Mouse (Mus musculus) CH12.LX (cell line): Measurements from ENCODE around the gene Gm6583. TPM values are rescaled to one million over a fixed set of nuclear protein-coding genes. Genes with fewer than 3 reads are reported as not detected.

Experiments
- DNase-seq: peaks from one replicate; pipeline ENCODE4 v3.0.0-alpha.2; 2013; ENCODE audit errors: extremely low read depth
- H3K27ac ChIP-seq: 2 replicates; pipeline ENCODE4 v1.5.1; 2012; ENCODE audit warnings: low read depth, mild to moderate bottlenecking, control low read depth, moderate library complexity; ENCODE audit not compliant: insufficient read depth
- H3K27me3 ChIP-seq: replicated peaks from 2 replicates; pipeline ENCODE3; 2012; ENCODE audit warnings: inconsistent platforms
- H3K36me3 ChIP-seq, 2 experiments: replicated peaks in 1 of 2; 2 replicates each; pipeline versions ENCODE3 to v1.6.1; 2012; ENCODE audit warnings: inconsistent platforms in 1 of 2, low read length in 1 of 2, mild to moderate bottlenecking in 1 of 2, mixed read lengths in 1 of 2, moderate library complexity in 1 of 2; ENCODE audit not compliant: control insufficient read depth in 1 of 2, insufficient read depth in 1 of 2
- H3K4me1 ChIP-seq, 2 experiments: 2 replicates each; pipeline ENCODE4 v1.6.1; 2012; ENCODE audit warnings: inconsistent platforms in 1 of 2, moderate library complexity in 1 of 2; ENCODE audit not compliant: insufficient read depth in 2 of 2, control insufficient read depth in 1 of 2
- H3K4me2 ChIP-seq: 2 replicates; pipeline ENCODE4 v1.6.1; 2012; ENCODE audit warnings: low read depth, mild to moderate bottlenecking, control low read depth; ENCODE audit not compliant: poor library complexity, insufficient read depth, severe bottlenecking
- H3K4me3 ChIP-seq, 3 experiments: fragments of 150-350 bp in 1 of 3; sonication (generic) in 1 of 3; replicated peaks in 1 of 3; 2 replicates each; pipeline versions ENCODE3 to v1.5.1; 2011 to 2012; ENCODE audit warnings: low read depth in 2 of 3, low read length in 2 of 3, mild to moderate bottlenecking in 2 of 3, moderate library complexity in 2 of 3, control low read depth in 1 of 3, improper control_type of control experiment in 1 of 3, inconsistent platforms in 1 of 3, mixed read lengths in 1 of 3; ENCODE audit not compliant: poor library complexity in 1 of 3
- H3K79me2 ChIP-seq: replicated peaks from 2 replicates; pipeline ENCODE4 v1.6.1; 2012; ENCODE audit warnings: mild to moderate bottlenecking, moderate library complexity; ENCODE audit not compliant: control insufficient read depth, poor library complexity, insufficient read depth, severe bottlenecking; ENCODE audit errors: extremely low read depth
- H3K9ac ChIP-seq: 2 replicates; pipeline ENCODE4 v1.6.1; 2012; ENCODE audit warnings: low read depth, mild to moderate bottlenecking, control low read depth, moderate library complexity; ENCODE audit not compliant: insufficient read depth
- H3K9me3 ChIP-seq: replicated peaks from 2 replicates; pipeline ENCODE3; 2012; ENCODE audit warnings: low read length, inconsistent platforms, mixed read lengths
- CHD1 ChIP-seq: IDR thresholded peaks from 2 replicates; pipeline ENCODE4 v1.6.1; 2012; ENCODE audit warnings: low read depth, low read length, improper control_type of control experiment, inconsistent platforms
- CTCF ChIP-seq, 2 experiments: IDR thresholded peaks in 1 of 2; conservative IDR thresholded peaks in 1 of 2; 2 replicates each; pipeline ENCODE4 v1.5.1; 2011 to 2012; ENCODE audit warnings: low read depth in 2 of 2, low read length in 2 of 2, improper control_type of control experiment in 1 of 2, inconsistent platforms in 1 of 2, mild to moderate bottlenecking in 1 of 2, moderate library complexity in 1 of 2
- ELF1 ChIP-seq: IDR thresholded peaks from 2 replicates; pipeline ENCODE4 v1.6.1; 2014; ENCODE audit warnings: low read depth, mild to moderate bottlenecking, inconsistent platforms, low read length, improper control_type of control experiment
- ETS1 ChIP-seq: conservative IDR thresholded peaks from 2 replicates; pipeline ENCODE4 v1.6.1; 2012; ENCODE audit warnings: low read depth, mild to moderate bottlenecking, inconsistent platforms, low read length, improper control_type of control experiment, moderate library complexity
- JUN ChIP-seq: IDR thresholded peaks from 2 replicates; pipeline ENCODE4 v1.6.1; 2011; ENCODE audit warnings: low read depth, mild to moderate bottlenecking, low read length, improper control_type of control experiment, moderate library complexity; ENCODE audit not compliant: insufficient read depth
- JUND ChIP-seq: conservative IDR thresholded peaks from 2 replicates; pipeline ENCODE4 v1.6.1; 2011; ENCODE audit warnings: low read depth, low read length, improper control_type of control experiment
- KAT2A ChIP-seq: IDR thresholded peaks from 2 replicates; pipeline ENCODE4 v1.6.1; 2012; ENCODE audit warnings: low read length, improper control_type of control experiment, inconsistent platforms; ENCODE audit not compliant: insufficient replicate concordance
- MEF2A ChIP-seq: IDR thresholded peaks from 2 replicates; pipeline ENCODE4 v1.6.1; 2014; ENCODE audit warnings: low read depth, mild to moderate bottlenecking, inconsistent platforms, low read length, improper control_type of control experiment, borderline replicate concordance
- MYC ChIP-seq: IDR thresholded peaks from 2 replicates; pipeline ENCODE4 v1.6.1; 2011; ENCODE audit warnings: low read depth, mild to moderate bottlenecking, improper control_type of control experiment, low read length
- NELFE ChIP-seq: IDR thresholded peaks from 2 replicates; pipeline ENCODE4 v1.6.1; 2011; ENCODE audit warnings: low read depth, low read length, improper control_type of control experiment
- PAX5 ChIP-seq: IDR thresholded peaks from 2 replicates; pipeline ENCODE4 v1.6.1; 2012; ENCODE audit warnings: low read length, inconsistent platforms, mixed read lengths
- POLR2A ChIP-seq: IDR thresholded peaks from 2 replicates; pipeline ENCODE4 v1.6.1; 2011; ENCODE audit warnings: low read depth, mild to moderate bottlenecking, improper control_type of control experiment, low read length
- RAD21 ChIP-seq: IDR thresholded peaks from 2 replicates; pipeline ENCODE4 v1.6.1; 2011; ENCODE audit warnings: low read depth, mild to moderate bottlenecking, low read length, improper control_type of control experiment, moderate library complexity
- SMC3 ChIP-seq: IDR thresholded peaks from 2 replicates; pipeline ENCODE4 v1.6.1; 2011; ENCODE audit warnings: low read depth, low read length, improper control_type of control experiment
- UBTF ChIP-seq: IDR thresholded peaks from 2 replicates; pipeline ENCODE4 v1.6.1; 2012; ENCODE audit warnings: low read depth, mild to moderate bottlenecking, inconsistent platforms, low read length, improper control_type of control experiment, moderate library complexity
- ZMIZ1 ChIP-seq: IDR thresholded peaks from 2 replicates; pipeline ENCODE4 v1.6.1; 2012; ENCODE audit warnings: low read depth, mild to moderate bottlenecking, inconsistent platforms, low read length, improper control_type of control experiment
- dilution Hi-C: fragments of 300-500 bp; cut with MboI; formaldehyde crosslinking; loops from 2 replicates; pipeline ENCODE4 v1.14.3; 2020; ENCODE audit warnings: low sequenced_read_pairs; ENCODE audit not compliant: extremely low pct_unique_long_range_greater_than_20kb, extremely low pct_ligation_motif_present
- in situ Hi-C: fragments of 300-500 bp; cut with MboI; formaldehyde crosslinking; loops from 3 replicates; pipeline ENCODE4 v1.14.3; 2019; ENCODE audit warnings: low sequenced_read_pairs, low pct_ligation_motif_present, low pct_unique_long_range_greater_than_20kb, mixed read lengths
- polyA plus RNA-seq: library from polyadenylated mRNA; unstranded; fragments of >175 nt; gene quantifications from 2 replicates; pipeline ENCODE4 v1.2.1, GENCODE M21; 2012; ENCODE audit warnings: low read depth; ENCODE audit not compliant: insufficient read length
- total RNA-seq, 2 experiments: library from RNA; depleted of rRNA; stranded (reverse); fragments of 300-350 nt in 1 of 2; fragments of >200 nt in 1 of 2; gene quantifications; 2 replicates each; pipeline ENCODE4 v1.2.3; 2012 to 2014

Gm6583 gene
- total and polyA plus RNA-seq, 3 experiments, result not detected

DNA sequence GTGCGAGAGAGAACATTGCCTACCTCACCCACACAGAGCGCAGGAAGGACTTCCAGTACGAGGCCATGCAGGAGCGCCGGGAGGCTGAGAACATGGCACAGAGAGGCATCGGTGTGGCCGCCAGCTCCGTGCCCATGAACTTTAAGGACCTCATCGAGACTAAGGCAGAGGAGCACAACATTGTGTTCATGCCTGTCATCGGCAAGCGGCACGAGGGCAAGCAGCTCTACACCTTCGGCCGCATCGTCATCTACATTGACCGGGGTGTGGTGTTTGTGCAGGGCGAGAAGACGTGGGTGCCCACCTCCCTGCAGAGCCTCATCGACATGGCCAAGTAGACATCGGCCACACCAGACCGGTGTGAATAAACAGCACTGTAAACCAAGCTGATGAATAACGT, 18.8 kb downstream of the Gm6583 start:
- Histone ChIP-seq H3K27me3 (no peaks in the 10 kb centered on the region), H3K4me2 (no peak overlapping the region), H3K4me3 (no peak overlapping the region), H3K4me1 (peaks cover 2 to 13% of the 10 kb centered on the region in 2 experiments; a peak in 2 of 4 replicates), H3K36me3 (peaks cover 74 to 88% of the 10 kb centered on the region in 2 experiments), H3K9ac (no peak overlapping the region), H3K27ac (no peak overlapping the region), H3K79me2 (no peaks in the 10 kb centered on the region; the same call in 1 of the 2 replicates), H3K9me3 (no peaks in the 10 kb centered on the region)
- TF ChIP-seq UBTF (no peak), POLR2A (no peak), CTCF (conservative IDR thresholded peaks at IDR 0.05 in 1 of 2, IDR thresholded peaks at IDR 0.05 in 1 of 2; ENCODE audit: low read depth in 2 of 2, low read length in 2 of 2) (no peak), ETS1 (no peak), MEF2A (no peak), MYC (no peak), KAT2A (no peak), ELF1 (no peak), JUN (no peak), NELFE (no peak), JUND (no peak)
- no peak for DNase-seq
- dilution Hi-C loops, result no loop called here
- in situ Hi-C loops, result no loop called here

DNA sequence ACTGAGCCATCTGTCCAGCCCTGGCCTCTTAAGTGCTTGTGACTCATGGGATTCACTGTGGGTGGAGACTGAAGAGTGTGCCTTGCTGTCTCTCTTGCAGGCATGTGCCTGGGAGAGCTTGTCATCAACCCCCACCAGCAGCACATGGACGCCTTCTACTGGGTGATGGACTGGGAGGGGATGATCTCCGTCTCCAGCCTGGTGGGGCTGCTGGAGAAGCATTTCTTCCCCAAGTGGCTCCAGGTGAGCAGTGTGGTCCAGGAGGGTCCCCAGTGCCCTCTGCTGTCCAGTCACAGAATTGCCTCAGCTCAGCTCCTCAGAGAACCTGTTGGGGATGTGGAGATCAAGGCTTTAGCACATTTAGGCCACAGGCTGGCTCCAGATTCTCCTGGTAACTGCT, 20.4 kb downstream of the Gm6583 start:
- H3K36me3 ChIP-seq, result peaks cover 89 to 96% of the 10 kb centered on the region in 2 experiments
- no peaks in the 10 kb centered on the region for H3K27me3 ChIP-seq
- in situ Hi-C loops, result no loop called here
- no peaks in the 10 kb centered on the region for H3K79me2 ChIP-seq
- H3K27ac ChIP-seq, result no peak overlapping the region
- no peaks in the 10 kb centered on the region for H3K4me1 ChIP-seq
- no peak for DNase-seq
- no peaks in the 10 kb centered on the region for H3K9me3 ChIP-seq
- TF ChIP-seq RAD21, result peak; percentile 76
- TF ChIP-seq CHD1, result no peak
- no peak for TF ChIP-seq PAX5
- TF ChIP-seq SMC3, result peak; percentile 76
- TF ChIP-seq ZMIZ1, result no peak
- peak; percentile 41 to 79; a peak in 2 of 4 replicates for TF ChIP-seq CTCF (conservative IDR thresholded peaks at IDR 0.05 in 1 of 2, IDR thresholded peaks at IDR 0.05 in 1 of 2; ENCODE audit: low read depth in 2 of 2, low read length in 2 of 2)
- no peak for TF ChIP-seq ETS1
- H3K4me3 ChIP-seq, result no peak overlapping the region
- dilution Hi-C loops, result no loop called here
- H3K4me2 ChIP-seq, result no peak overlapping the region
- no peak overlapping the region for H3K9ac ChIP-seq
